Mouse (Mus musculus) embryonic stem cell, embryonic (primary cell): ENCODE measurements at regions not wholly inside any gene's neighbourhood (a gene's known extent, or its start where the extent isn't known, plus 50 kb on each side); places are given as distances from the start of the nearest gene placed in this dataset.

ENCODE experiments used
- CTCF ChIA-PET, 4 experiments: fragments of 300-600 bp in 2 of 4; fragments of 350-600 bp in 2 of 4; sonication (Branson Sonifier 250); formaldehyde crosslinking; loops; one replicate each; lab custom pipeline; 2022; ENCODE audit warnings: inconsistent platforms in 2 of 4; lab: Charles Lee
- POLR2A ChIA-PET, 4 experiments: fragments of 300-600 bp in 2 of 4; fragments of 350-600 bp in 2 of 4; sonication (Branson Sonifier 250); formaldehyde crosslinking; loops; one replicate each; lab custom pipeline; 2022; ENCODE audit warnings: antibody characterized with exemption in 4 of 4, inconsistent platforms in 1 of 4; lab: Charles Lee

GRCm38 (mm10) chr15:69441008-69441407 lies 2940.3 kb upstream of the Lrrc6 start:
- ChIA-PET POLR2A (no interaction called here), CTCF (no interaction called here)

GRCm38 (mm10) chr15:69413531-69414011 lies 2912.9 kb upstream of the Lrrc6 start:
- CTCF ChIA-PET: interaction anchor here in 1 of 4 experiments (0.6 kb wide), 1 partner anchor 121 kb away, joined by 4 read pairs; no protein-coding TSS in a partner anchor
- POLR2A ChIA-PET: no interaction called here

GRCm38 (mm10) chr15:69389575-69389974 lies 2888.9 kb upstream of the Lrrc6 start:
- ChIA-PET CTCF (no interaction called here), POLR2A (no interaction called here)

GRCm38 (mm10) chr15:69387466-69387865 lies 2886.8 kb upstream of the Lrrc6 start:
- CTCF ChIA-PET: no interaction called here
- POLR2A ChIA-PET: no interaction called here

- ChIA-PET CTCF (no interaction called here), POLR2A (no interaction called here)
These were observed 2864.7 kb upstream of the Lrrc6 start for GRCm38 (mm10) chr15:69365440-69365839.

- POLR2A ChIA-PET: no interaction called here
- CTCF ChIA-PET: no interaction called here
These were observed 2849.5 kb upstream of the Lrrc6 start for GRCm38 (mm10) chr15:69350053-69350739.

- ChIA-PET CTCF (no interaction called here), POLR2A (no interaction called here)
These were observed 2845.4 kb upstream of the Lrrc6 start for GRCm38 (mm10) chr15:69346065-69346464.

GRCm38 (mm10) chr15:69342759-69343158 lies 2842.0 kb upstream of the Lrrc6 start:
- POLR2A ChIA-PET: no interaction called here
- CTCF ChIA-PET: no interaction called here

GRCm38 (mm10) chr15:69336491-69336890 lies 2835.8 kb upstream of the Lrrc6 start:
- CTCF ChIA-PET: no interaction called here
- POLR2A ChIA-PET: no interaction called here

- POLR2A ChIA-PET: no interaction called here
- CTCF ChIA-PET: no interaction called here
These were observed 2825.8 kb upstream of the Lrrc6 start for GRCm38 (mm10) chr15:69326537-69326936.

GRCm38 (mm10) chr15:69303100-69303499 lies 2802.4 kb upstream of the Lrrc6 start:
- POLR2A ChIA-PET: no interaction called here
- CTCF ChIA-PET: no interaction called here

GRCm38 (mm10) chr15:69291273-69291672 lies 2790.6 kb upstream of the Lrrc6 start:
- ChIA-PET POLR2A (no interaction called here), CTCF (no interaction called here)

- POLR2A ChIA-PET: no interaction called here
- CTCF ChIA-PET: no interaction called here
These were observed 2775.0 kb upstream of the Lrrc6 start for GRCm38 (mm10) chr15:69275546-69276255.

- POLR2A ChIA-PET: no interaction called here
- CTCF ChIA-PET: no interaction called here
These were observed 2773.6 kb upstream of the Lrrc6 start for GRCm38 (mm10) chr15:69274225-69274766.

GRCm38 (mm10) chr15:69273518-69273917 lies 2772.8 kb upstream of the Lrrc6 start:
- POLR2A ChIA-PET: interaction anchor here in 1 of 4 experiments (0.7 kb wide), 1 partner anchor 37 kb away, joined by 3 read pairs; no protein-coding TSS in a partner anchor
- CTCF ChIA-PET: no interaction called here

GRCm38 (mm10) chr15:69261940-69262339 lies 2761.2 kb upstream of the Lrrc6 start:
- POLR2A ChIA-PET: interaction anchor here in 1 of 4 experiments (0.6 kb wide), 1 partner anchor 177 kb away, joined by 3 read pairs; no protein-coding TSS in a partner anchor
- CTCF ChIA-PET: no interaction called here

- CTCF ChIA-PET: no interaction called here
These were observed 2756.6 kb upstream of the Lrrc6 start for GRCm38 (mm10) chr15:69257161-69257778.

GRCm38 (mm10) chr15:69253698-69254097 lies 2753.0 kb upstream of the Lrrc6 start:
- ChIA-PET CTCF (no interaction called here), POLR2A (no interaction called here)

More at GRCm38 (mm10) chr15:69257161-69257778, 2756.6 kb upstream of the Lrrc6 start:
- POLR2A ChIA-PET: no interaction called here

- ChIA-PET CTCF (no interaction called here), POLR2A (no interaction called here)
These were observed 2751.4 kb upstream of the Lrrc6 start for GRCm38 (mm10) chr15:69252095-69252494.
